Comparison of ENCODE assay signal across 28 mouse cellular contexts in the genomic region with DNA sequence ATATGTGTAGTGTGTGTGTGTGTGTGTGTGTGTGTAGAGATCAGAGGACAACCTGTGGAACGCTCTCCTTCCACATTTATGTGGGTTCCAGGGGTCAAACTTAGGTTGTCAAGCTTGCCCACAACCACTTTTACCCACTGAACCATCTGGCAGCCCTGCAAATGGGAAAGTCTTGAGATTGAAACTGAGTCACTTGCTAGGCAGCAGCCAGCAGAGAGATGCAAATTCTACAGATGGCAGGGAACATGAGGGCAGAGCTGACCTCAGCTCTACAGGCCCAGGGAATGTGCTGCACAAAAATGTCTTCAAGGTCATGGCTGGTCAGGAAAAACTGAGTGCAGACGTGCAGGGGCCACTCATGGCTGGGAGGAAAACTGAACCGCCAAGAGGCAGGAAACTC. TPM values are rescaled to one million over a fixed set of nuclear protein-coding genes. Genes with fewer than 3 reads are reported as not detected.
A peak's percentile ranks its signal among the peaks of the same experiment; 100 is the strongest.
DNase-seq lines count a peak whose midpoint lies in the region; TF ChIP-seq lines count a peak whose summit lies in the region.
"Had no signal": no experiment of that assay in that cellular context is flagged by ENCODE, and none has a peak within 500 bp of the region (broad histone marks: within the 10 kb centered on the region; RNA-seq: fewer than 3 reads in every experiment).

No protein-coding gene starts in this region.

- H3K36me3 ChIP-seq in spleen, adult 2 months (ENCODE audit: control insufficient read depth, insufficient read depth, low read length) = peaks cover 15% of the 10 kb centered on the region; the same call in 1 of the 2 replicates
- H3K36me3 ChIP-seq in CH12.LX (replicated peaks in 1 of 2; ENCODE audit: control insufficient read depth in 1 of 2, insufficient read depth in 1 of 2, low read length in 1 of 2) = peaks cover 0 to 25% of the 10 kb centered on the region in 2 experiments
- H3K36me3 ChIP-seq: G1E had no signal

- H3K4me1 ChIP-seq in spleen, adult 2 months (ENCODE audit: control insufficient read depth, insufficient read depth, insufficient read length) = peaks cover 34% of the 10 kb centered on the region; the same call in 1 of the 2 replicates
- H3K4me1 ChIP-seq in CH12.LX (ENCODE audit: control insufficient read depth in 1 of 2, insufficient read depth in 2 of 2) = peaks cover 23 to 59% of the 10 kb centered on the region in 2 experiments

- DNase-seq in adrenal gland, postnatal 14 days = peak; percentile 30
- DNase-seq in adrenal gland, adult 8-10 months = no peak
- no peak for DNase-seq in spleen, adult 2 months (ENCODE audit: low read depth in 1 of 2, low spot score in 2 of 2)
- no peak for DNase-seq in spleen, adult 18-20 months
- DNase-seq in A20 (ENCODE audit: low read depth, low spot score) = peak; percentile 65
- DNase-seq in CH12.LX (ENCODE audit: extremely low read depth) = peak; percentile 84
- DNase-seq in urinary bladder, postnatal 14 days (ENCODE audit: low spot score) = no peak
- DNase-seq in kidney, adult 9 months = no peak
- DNase-seq: adrenal gland, adult 2 months; adrenal gland, postnatal 10 days; adrenal gland, postnatal 25 days; B cell, adult 2 months; cerebellum, adult 11 months; cerebellum, adult 11-12 months; cerebellum, adult 18-20 months; cerebellum, adult 2 months; cerebellum, adult 8-10 months; cerebellum, adult 9-10 months had no signal

- peak overlapping the region; percentile 39; the same call in 1 of the 2 replicates for H3K4me2 ChIP-seq in CH12.LX (ENCODE audit: insufficient read depth, low read depth, poor library complexity, severe bottlenecking)

- WGBS in spleen, adult 2 months = 62% methylated on average over 3 of the region's 3 CpGs

- TF ChIP-seq RAD21 in CH12.LX (IDR thresholded peaks at IDR 0.05; ENCODE audit: low read depth, low read length) = no peak

- no peak for TF ChIP-seq POLR2A in spleen, adult 2 months (IDR thresholded peaks at IDR 0.05; ENCODE audit: low read depth, low read length)
- no peak for TF ChIP-seq POLR2A in CH12.LX (IDR thresholded peaks at IDR 0.05; ENCODE audit: low read depth, low read length)

- no peak overlapping the region for H3K9ac ChIP-seq in CH12.LX (ENCODE audit: insufficient read depth, low read depth)

- in situ Hi-C loops in CH12.LX (cut with MboI; ENCODE audit: low pct_ligation_motif_present, low pct_unique_long_range_greater_than_20kb, low sequenced_read_pairs) = no loop called here

- no peaks in the 10 kb centered on the region for H3K79me2 ChIP-seq in CH12.LX (replicated peaks; ENCODE audit: control insufficient read depth, extremely low read depth, insufficient read depth, poor library complexity, severe bottlenecking)

- no peak for TF ChIP-seq CTCF in spleen, adult 2 months (IDR thresholded peaks at IDR 0.05; ENCODE audit: extremely low read depth, insufficient read depth, insufficient read length, insufficient replicate concordance)
- no peak for TF ChIP-seq CTCF in CH12.LX (conservative IDR thresholded peaks at IDR 0.05 in 1 of 2, IDR thresholded peaks at IDR 0.05 in 1 of 2; ENCODE audit: low read depth in 2 of 2, low read length in 2 of 2)

- H3K27ac ChIP-seq in spleen, adult 2 months (ENCODE audit: insufficient read depth, low read length) = peak overlapping the region; percentile 45; the same call in 1 of the 2 replicates
- H3K27ac ChIP-seq in CH12.LX (ENCODE audit: insufficient read depth, low read depth) = peak overlapping the region; percentile 60; the same call in 1 of the 2 replicates

- no peak overlapping the region for H3K4me3 ChIP-seq in spleen, adult 2 months (ENCODE audit: extremely low read depth, insufficient read depth, insufficient read length)
- peak overlapping the region in 1 of 3 experiments; percentile 48 for H3K4me3 ChIP-seq in CH12.LX (replicated peaks in 1 of 3; ENCODE audit: low read depth in 2 of 3, low read length in 2 of 3, poor library complexity in 1 of 3)

- TF ChIP-seq EP300 in CH12.LX (IDR thresholded peaks at IDR 0.05; ENCODE audit: low read length) = peak; percentile 93

- dilution Hi-C loops in CH12.LX (cut with MboI; ENCODE audit: extremely low pct_ligation_motif_present, extremely low pct_unique_long_range_greater_than_20kb, low sequenced_read_pairs) = no loop called here

- no peaks in the 10 kb centered on the region for H3K27me3 ChIP-seq in spleen, adult 2 months (ENCODE audit: control insufficient read depth, insufficient read depth, low read length)
- no peaks in the 10 kb centered on the region for H3K27me3 ChIP-seq in CH12.LX (replicated peaks)

- peaks cover 10% of the 10 kb centered on the region for H3K9me3 ChIP-seq in CH12.LX (replicated peaks; ENCODE audit: low read length)
- H3K9me3 ChIP-seq: G1E had no signal

TF ChIP-seq in CH12.LX, 34 proteins besides CTCF, POLR2A, EP300 and RAD21 (continues in another document):
- TF ChIP-seq ZMIZ1 (IDR thresholded peaks at IDR 0.05; ENCODE audit: low read depth, low read length) = no peak
- TF ChIP-seq ETS1 (conservative IDR thresholded peaks at IDR 0.05; ENCODE audit: low read depth, low read length) = peak; percentile 97
- 0 out of 2 replicates have a peak, but pooled peaks have one; percentile 24 for TF ChIP-seq RCOR1 (conservative IDR thresholded peaks at IDR 0.05; ENCODE audit: low read depth, low read length)
- peak; percentile 84 for TF ChIP-seq MYC (IDR thresholded peaks at IDR 0.05; ENCODE audit: low read depth, low read length)
- TF ChIP-seq MAX (IDR thresholded peaks at IDR 0.05; ENCODE audit: low read length) = 0 out of 2 replicates have a peak, but pooled peaks have one; percentile 59
- TF ChIP-seq E2F4 (IDR thresholded peaks at IDR 0.05; ENCODE audit: insufficient replicate concordance, low read depth, low read length) = no peak
- TF ChIP-seq USF2 (conservative IDR thresholded peaks at IDR 0.05; ENCODE audit: low read depth, low read length) = no peak
- no peak for TF ChIP-seq MAZ (IDR thresholded peaks at IDR 0.05; ENCODE audit: low read depth, low read length)
- no peak for TF ChIP-seq KAT2A (IDR thresholded peaks at IDR 0.05; ENCODE audit: insufficient replicate concordance, low read length)
- no peak for TF ChIP-seq HCFC1 (IDR thresholded peaks at IDR 0.05; ENCODE audit: low read depth, low read length)
- no peak for TF ChIP-seq POLR2AphosphoS2 (IDR thresholded peaks at IDR 0.05; ENCODE audit: low read depth, low read length)
- no peak for TF ChIP-seq SMC3 (IDR thresholded peaks at IDR 0.05; ENCODE audit: low read depth, low read length)
- peak; percentile 86 for TF ChIP-seq MAFK (IDR thresholded peaks at IDR 0.05; ENCODE audit: insufficient replicate concordance, low read length)
- no peak for TF ChIP-seq GABPA (IDR thresholded peaks at IDR 0.05; ENCODE audit: insufficient replicate concordance, low read depth, low read length)
- peak; percentile 97 for TF ChIP-seq TCF12 (IDR thresholded peaks at IDR 0.05; ENCODE audit: low read depth, low read length)
- no peak for TF ChIP-seq ELF1 (IDR thresholded peaks at IDR 0.05; ENCODE audit: low read depth, low read length)
- TF ChIP-seq USF1 (IDR thresholded peaks at IDR 0.05; ENCODE audit: low read depth, low read length) = no peak
- TF ChIP-seq MEF2A (IDR thresholded peaks at IDR 0.05; ENCODE audit: borderline replicate concordance, low read depth, low read length) = peak; percentile 89
- TF ChIP-seq MXI1 (IDR thresholded peaks at IDR 0.05; ENCODE audit: low read depth, low read length) = peak; percentile 58; the same call in 1 of the 2 replicates
- no peak; the same call in 1 of the 2 replicates for TF ChIP-seq CHD2 (IDR thresholded peaks at IDR 0.05; ENCODE audit: low read length)
- no peak for TF ChIP-seq NRF1 (IDR thresholded peaks at IDR 0.05; ENCODE audit: low read depth, low read length)
- no peak for TF ChIP-seq TBP (conservative IDR thresholded peaks at IDR 0.05; ENCODE audit: low read depth, low read length)
- TF ChIP-seq JUND (conservative IDR thresholded peaks at IDR 0.05; ENCODE audit: low read depth, low read length) = no peak
- peak; percentile 28; the same call in 1 of the 2 replicates for TF ChIP-seq JUN (IDR thresholded peaks at IDR 0.05; ENCODE audit: insufficient read depth, low read depth, low read length)
- no peak for TF ChIP-seq UBTF (IDR thresholded peaks at IDR 0.05; ENCODE audit: low read depth, low read length)

RNA-seq across cellular contexts. Expression of gene Cd22, which starts 1.2 kb away (rescaled TPM):
- 3.2 and 14.1 TPM in 2 replicates for total RNA-seq in adrenal gland, postnatal 14 days (2021)
- 1 to 10 TPM; 1.1 to 2.3 (median 1.5) TPM for total RNA-seq in adrenal gland, adult 8-10 months (2022)
- 269 and 316 TPM in 2 replicates for polyA plus RNA-seq in spleen, adult 2 months (2012; rRNA removed)
- total RNA-seq in CH12.LX (2012; rRNA removed) (41.7 and 42.3 TPM in 2 replicates), CH12.LX (2014; rRNA removed) (81.5 and 90.6 TPM in 2 replicates)
- polyA plus RNA-seq in CH12.LX (2012; ENCODE audit: insufficient read length, low read depth) = 180 and 190 TPM in 2 replicates
- total RNA-seq: MEL had no signal
- polyA plus RNA-seq: G1E, Patski had no signal

RNA-seq across cellular contexts. Expression of gene Ffar1, which starts 20.0 kb away (rescaled TPM):
- total RNA-seq in adrenal gland, postnatal 14 days (2021) = 0.41 TPM in 1 of 2 replicates, not detected in the other
- total RNA-seq in adrenal gland, adult 8-10 months (2022) = not detected
- 17.0 and 20.1 TPM in 2 replicates for polyA plus RNA-seq in spleen, adult 2 months (2012; rRNA removed)
- total RNA-seq in CH12.LX (2012; rRNA removed) (0.34 and 0.42 TPM in 2 replicates), CH12.LX (2014; rRNA removed) (1.2 and 1.4 TPM in 2 replicates)
- polyA plus RNA-seq in CH12.LX (2012; ENCODE audit: insufficient read length, low read depth) = 14.3 and 17.2 TPM in 2 replicates
- total RNA-seq: adrenal gland, adult 18-20 months; adrenal gland, adult 2 months; adrenal gland, postnatal 25 days; adrenal gland, postnatal 36 days; MEL had no signal
- polyA plus RNA-seq: adrenal gland, adult 2 months; brain, embryonic 14.5 days; C2C12; cerebellum, adult 2 months; G1E; Patski had no signal

RNA-seq across cellular contexts. Expression of gene Ffar3, which starts 25.4 kb away (rescaled TPM):
- total RNA-seq in adrenal gland, postnatal 14 days (2021) = 0.26 and 0.38 TPM in 2 replicates
- 1 to 10 TPM in 1 of 4 experiments, under 1 TPM in 3; 0.35 to 1.9 (median 0.75) TPM for total RNA-seq in adrenal gland, adult 8-10 months (2022)
- 0.59 and 0.84 TPM in 2 replicates for polyA plus RNA-seq in spleen, adult 2 months (2012; rRNA removed)
- total RNA-seq in CH12.LX (2012; rRNA removed) (not detected in 2 replicates), CH12.LX (2014; rRNA removed) (not detected in 2 replicates)
- not detected in 2 replicates for polyA plus RNA-seq in CH12.LX (2012; ENCODE audit: insufficient read length, low read depth)
- total RNA-seq: G1E, MEL had no signal
- polyA plus RNA-seq: activated CD4-positive, CD25-positive, alpha-beta regulatory T cell, adult 4 months; brain, embryonic 14.5 days; C2C12; CD4-positive, CD25-positive, alpha-beta regulatory T cell, adult 4 months; cerebellum, adult 2 months; G1E; Patski had no signal

RNA-seq across cellular contexts. Expression of gene Mag, which starts 33.3 kb away (rescaled TPM):
- 0.33 and 0.90 TPM in 2 replicates for total RNA-seq in adrenal gland, postnatal 14 days (2021)
- 1 to 10 TPM in 1 of 4 experiments, under 1 TPM in 3; 0.32 to 1.3 (median 0.42) TPM for total RNA-seq in adrenal gland, adult 8-10 months (2022)
- polyA plus RNA-seq in spleen, adult 2 months (2012; rRNA removed) = 3.5 TPM in 2 replicates
- 0.04 TPM in 1 of 2 replicates, not detected in the other for total RNA-seq in CH12.LX (2012; rRNA removed)
- not detected in 2 replicates for total RNA-seq in CH12.LX (2014; rRNA removed)
- not detected in 2 replicates for polyA plus RNA-seq in CH12.LX (2012; ENCODE audit: insufficient read length, low read depth)
- total RNA-seq: G1E, MEL had no signal
- polyA plus RNA-seq: activated CD4-positive, CD25-positive, alpha-beta regulatory T cell, adult 4 months; CD4-positive, CD25-positive, alpha-beta regulatory T cell, adult 4 months; G1E; Patski had no signal

RNA-seq across cellular contexts. Expression of gene Hamp2, which starts 43.1 kb away (rescaled TPM):
- 6.5 TPM in 1 of 2 replicates, not detected in the other for total RNA-seq in adrenal gland, postnatal 14 days (2021)
- total RNA-seq in adrenal gland, adult 8-10 months (2022) = 1 to 10 TPM in 3 of 4 experiments, not detected in 1; 1.3 to 4.2 (median 2.6) TPM
- polyA plus RNA-seq in spleen, adult 2 months (2012; rRNA removed) = 15.6 and 18.2 TPM in 2 replicates
- not detected in 2 replicates for total RNA-seq in CH12.LX (2012; rRNA removed)
- total RNA-seq in CH12.LX (2014; rRNA removed) = not detected in 2 replicates
- not detected in 2 replicates for polyA plus RNA-seq in CH12.LX (2012; ENCODE audit: insufficient read length, low read depth)
- total RNA-seq: ES-E14, G1E, MEL had no signal
- polyA plus RNA-seq: activated CD4-positive, CD25-positive, alpha-beta regulatory T cell, adult 4 months; brain, embryonic 14.5 days; C2C12; CD4-positive, CD25-positive, alpha-beta regulatory T cell, adult 4 months; cerebellum, adult 2 months; G1E; Patski had no signal

Comparison
In these comparisons a context has a peak if more than half of its experiments do, and no peak if none do; other contexts are left out.
1. DNase-seq: peak in adrenal gland, postnatal 14 days (single experiment), A20 (single experiment) and CH12.LX (single experiment); none in adrenal gland, adult 8-10 months (single experiment), spleen, adult 2 months (0 of 2), spleen, adult 18-20 months (0 of 2), urinary bladder, postnatal 14 days (single experiment) and kidney, adult 9 months (single experiment).